Mouse (Mus musculus) embryonic fibroblast, embryonic 13.5 days (primary cell): ENCODE measurements around the gene Ift140.

ENCODE experiments used
- CTCF ChIP-seq: IDR thresholded peaks from 2 replicates; pipeline ENCODE4 v1.5.1; 2011; ENCODE audit warnings: mild to moderate bottlenecking, control low read depth, low read length, moderate library complexity, borderline replicate concordance; ENCODE audit not compliant: insufficient read depth
- POLR2A ChIP-seq: IDR thresholded peaks from 2 replicates; pipeline ENCODE4 v1.6.1; 2011; ENCODE audit warnings: low read depth, mild to moderate bottlenecking, control low read depth, low read length, moderate library complexity

GRCm38 (mm10) chr17:25117263-25117662 lies 101.4 kb downstream of the Ift140 start:
- TF ChIP-seq CTCF (no peak), POLR2A (no peak)
